Mouse (Mus musculus) hindbrain, embryonic 12.5 days (tissue): ENCODE measurements around the gene Olfr785. TPM values are rescaled to one million over a fixed set of nuclear protein-coding genes. Genes with fewer than 3 reads are reported as not detected.
"Not testable (repeated sequence)": the region's sequence is repeated elsewhere in the genome, so short reads cannot be mapped to it uniquely, and the experiment has no call there.

Experiments used
- ATAC-seq: fragments of 200-750 bp; cut with Nextera tagmentation; 2 replicates; pipeline ENCODE4 v1.8.0; 2017; ENCODE audit warnings: moderate TSS enrichment; ENCODE audit not compliant: low FRiP score
- H3K27ac ChIP-seq: fragments of 300-500 bp; sonication (generic); 2 replicates; pipeline ENCODE4 v1.5.1; 2016; ENCODE audit warnings: mild to moderate bottlenecking
- H3K27me3 ChIP-seq: fragments of 300-500 bp; sonication (generic); 2 replicates; pipeline ENCODE4 v1.6.1; 2016; ENCODE audit warnings: mild to moderate bottlenecking
- H3K36me3 ChIP-seq: fragments of 300-500 bp; sonication (generic); 2 replicates; pipeline ENCODE4 v1.6.1; 2016; ENCODE audit warnings: mild to moderate bottlenecking
- H3K4me1 ChIP-seq: fragments of 300-500 bp; sonication (generic); 2 replicates; pipeline ENCODE4 v1.6.1; 2016
- H3K4me2 ChIP-seq: fragments of 300-500 bp; sonication (generic); replicated peaks from 2 replicates; pipeline ENCODE4 v1.6.1; 2016; ENCODE audit warnings: mild to moderate bottlenecking
- H3K4me3 ChIP-seq: fragments of 300-500 bp; sonication (generic); 2 replicates; pipeline ENCODE4 v1.5.1; 2016; ENCODE audit warnings: mild to moderate bottlenecking
- H3K9ac ChIP-seq: fragments of 300-500 bp; sonication (generic); 2 replicates; pipeline ENCODE4 v1.6.1; 2016; ENCODE audit warnings: mild to moderate bottlenecking, moderate library complexity
- H3K9me3 ChIP-seq: fragments of 300-500 bp; sonication (generic); replicated peaks from 2 replicates; pipeline ENCODE4 v1.6.1; 2016; ENCODE audit warnings: mild to moderate bottlenecking
- WGBS: fragments of 180-500 bp; shearing (Covaris S2); methylation state at CpG from one replicate; pipeline ENCODE4 v1.1.7; 2016; 5-methylcytosine and 5-hydroxymethylcytosine counted together
- polyA plus RNA-seq: library from polyadenylated mRNA; unstranded; fragments of >200 nt; fragmentation: Nextera tagmentation; extraction: Ambion mirVana; gene quantifications from 2 replicates; pipeline ENCODE4 v1.2.1, GENCODE M21; 2016

Gene Olfr785
- not detected in 2 replicates for polyA plus RNA-seq

GRCm38 (mm10) chr10:129405126-129405525, at the start of gene Olfr785:
Olfr785 (plus strand) TSS chr10:129405426.
- H3K4me2 ChIP-seq = no peak within 1 kb of the TSS
- no peaks in the 10 kb centered on the region for H3K4me1 ChIP-seq
- H3K4me3 ChIP-seq = no peak within 1 kb of the TSS
- no peaks in the 10 kb centered on the region for H3K36me3 ChIP-seq
- H3K27me3 ChIP-seq = no peaks in the 10 kb centered on the region
- WGBS = 71% methylated on average over 2 of the region's 2 CpGs
- H3K27ac ChIP-seq = no peak within 1 kb of the TSS
- ATAC-seq = no peak
- H3K9me3 ChIP-seq = no peaks in the 10 kb centered on the region
- no peak within 1 kb of the TSS for H3K9ac ChIP-seq

- not testable (repeated sequence) for H3K4me1 ChIP-seq, H3K36me3 ChIP-seq, H3K9ac ChIP-seq, H3K27ac ChIP-seq, H3K27me3 ChIP-seq, ATAC-seq, H3K4me3 ChIP-seq, H3K9me3 ChIP-seq, H3K4me2 ChIP-seq
- 88% methylated on average over 4 of the region's 4 CpGs for WGBS
Observed at GRCm38 (mm10) chr10:129356496-129356895, 48.7 kb upstream of the Olfr785 start.

GRCm38 (mm10) chr10:129357307-129357706, 47.9 kb upstream of the Olfr785 start:
- Histone ChIP-seq H3K4me3 (no peak overlapping the region), H3K4me2 (no peak overlapping the region), H3K36me3 (no peaks in the 10 kb centered on the region), H3K27me3 (no peaks in the 10 kb centered on the region), H3K9ac (no peak overlapping the region), H3K27ac (no peak overlapping the region), H3K9me3 (no peaks in the 10 kb centered on the region), H3K4me1 (no peaks in the 10 kb centered on the region)
- WGBS = 80% methylated on average over 5 of the region's 5 CpGs
- no peak for ATAC-seq

GRCm38 (mm10) chr10:129374051-129374450, 31.2 kb upstream of the Olfr785 start:
- H3K4me3 ChIP-seq, H3K4me2 ChIP-seq, H3K27ac ChIP-seq, H3K27me3 ChIP-seq, H3K36me3 ChIP-seq, H3K9me3 ChIP-seq, H3K4me1 ChIP-seq, ATAC-seq, H3K9ac ChIP-seq: not testable (repeated sequence)
- 92% methylated on average over 5 of the region's 5 CpGs for WGBS

GRCm38 (mm10) chr10:129383783-129384182, 21.4 kb upstream of the Olfr785 start, which contains the start of gene Olfr784:
Olfr784 (plus strand) TSS chr10:129384083.
- no peaks in the 10 kb centered on the region for H3K36me3 ChIP-seq
- H3K27ac ChIP-seq = no peak within 1 kb of the TSS
- no peaks in the 10 kb centered on the region for H3K9me3 ChIP-seq
- no peaks in the 10 kb centered on the region for H3K4me1 ChIP-seq
- no peaks in the 10 kb centered on the region for H3K27me3 ChIP-seq
- no peak for ATAC-seq
- H3K4me3 ChIP-seq = no peak within 1 kb of the TSS
- no peak within 1 kb of the TSS for H3K9ac ChIP-seq
- H3K4me2 ChIP-seq = no peak within 1 kb of the TSS

- no peaks in the 10 kb centered on the region for H3K36me3 ChIP-seq
- no peak for ATAC-seq
Observed at GRCm38 (mm10) chr10:129400892-129401291, 4.3 kb upstream of the Olfr785 start.

GRCm38 (mm10) chr10:129427006-129427405, 21.8 kb downstream of the Olfr785 start, which contains the start of gene Olfr786:
Olfr786 (plus strand) TSS chr10:129427306.
- no peak for ATAC-seq
- H3K27ac ChIP-seq = no peak within 1 kb of the TSS
- H3K4me3 ChIP-seq = no peak within 1 kb of the TSS
- no peaks in the 10 kb centered on the region for H3K9me3 ChIP-seq
- H3K9ac ChIP-seq = no peak within 1 kb of the TSS
- H3K4me1 ChIP-seq = no peaks in the 10 kb centered on the region
- H3K27me3 ChIP-seq = no peaks in the 10 kb centered on the region
- H3K4me2 ChIP-seq = no peak within 1 kb of the TSS
- H3K36me3 ChIP-seq = no peaks in the 10 kb centered on the region

More at GRCm38 (mm10) chr10:129400892-129401291, 4.3 kb upstream of the Olfr785 start:
- H3K9me3 ChIP-seq = no peaks in the 10 kb centered on the region
- H3K4me1 ChIP-seq = no peaks in the 10 kb centered on the region
- WGBS = 43% methylated on average over 5 of the region's 5 CpGs
- no peak overlapping the region for H3K4me2 ChIP-seq
- no peaks in the 10 kb centered on the region for H3K27me3 ChIP-seq
- H3K27ac ChIP-seq = no peak overlapping the region
- no peak overlapping the region for H3K4me3 ChIP-seq
- H3K9ac ChIP-seq = no peak overlapping the region

Other genes starting within 250 kb of the Olfr785 start
- gene Olfr771, start 240.7 kb upstream of the Olfr785 start, polyA plus RNA-seq = not detected in 2 replicates
- gene Olfr772, start 227.5 kb upstream of the Olfr785 start, polyA plus RNA-seq = not detected in 2 replicates
- gene Olfr773, start 218.0 kb upstream of the Olfr785 start, polyA plus RNA-seq = not detected in 2 replicates
- not detected in 2 replicates for gene Olfr774, start 169.2 kb upstream of the Olfr785 start, polyA plus RNA-seq
- not detected in 2 replicates for gene Olfr775, start 157.0 kb upstream of the Olfr785 start, polyA plus RNA-seq
- gene Olfr776, start 146.3 kb upstream of the Olfr785 start, polyA plus RNA-seq = not detected in 2 replicates
- gene Olfr777, start 133.9 kb upstream of the Olfr785 start, polyA plus RNA-seq = not detected in 2 replicates
- not detected in 2 replicates for gene Olfr780, start 87.3 kb upstream of the Olfr785 start, polyA plus RNA-seq
- gene Olfr781, start 76.6 kb upstream of the Olfr785 start, polyA plus RNA-seq = not detected in 2 replicates
- not detected in 2 replicates for gene Olfr782, start 56.6 kb upstream of the Olfr785 start, polyA plus RNA-seq
- gene Olfr784, start 21.3 kb upstream of the Olfr785 start, polyA plus RNA-seq = not detected in 2 replicates
- gene Olfr786, start 21.9 kb downstream of the Olfr785 start, polyA plus RNA-seq = not detected in 2 replicates
- not detected in 2 replicates for gene Olfr787, start 56.4 kb downstream of the Olfr785 start, polyA plus RNA-seq
- not detected in 2 replicates for gene Olfr788, start 65.6 kb downstream of the Olfr785 start, polyA plus RNA-seq
- gene Olfr789, start 79.3 kb downstream of the Olfr785 start, polyA plus RNA-seq = not detected in 2 replicates
- gene Olfr790, start 93.1 kb downstream of the Olfr785 start, polyA plus RNA-seq = not detected in 2 replicates
- not detected in 2 replicates for gene Olfr791, start 116.4 kb downstream of the Olfr785 start, polyA plus RNA-seq
- not detected in 2 replicates for gene Olfr792, start 133.7 kb downstream of the Olfr785 start, polyA plus RNA-seq
- not detected in 2 replicates for gene Olfr794, start 162.2 kb downstream of the Olfr785 start, polyA plus RNA-seq
- gene Olfr796, start 207.1 kb downstream of the Olfr785 start, polyA plus RNA-seq = not detected in 2 replicates
- gene Olfr798, start 222.5 kb downstream of the Olfr785 start, polyA plus RNA-seq = not detected in 2 replicates
- not detected in 2 replicates for gene Olfr799, start 232.1 kb downstream of the Olfr785 start, polyA plus RNA-seq